Mouse (Mus musculus) heart, adult 9 months (tissue): ENCODE measurements at regions not wholly inside any gene's neighbourhood (a gene's known extent, or its start where the extent isn't known, plus 50 kb on each side); places are given as distances from the start of the nearest gene placed in this dataset.

Experiments used
- DNase-seq, 2 experiments: peaks; one replicate each; pipeline ENCODE4 v3.0.0; 2022; ENCODE audit warnings: low spot score in 2 of 2

GRCm38 (mm10) chr4:34105251-34105650, 55.3 kb upstream of the Spaca1 start:
- DNase-seq = no peak

GRCm38 (mm10) chr4:34114323-34114722, 64.3 kb upstream of the Spaca1 start:
- no peak for DNase-seq

- DNase-seq = no peak
Observed at GRCm38 (mm10) chr4:34117086-34117485, 67.1 kb upstream of the Spaca1 start.

- DNase-seq = no peak
Observed at GRCm38 (mm10) chr4:34122959-34123520, 73.0 kb upstream of the Spaca1 start.

DNA sequence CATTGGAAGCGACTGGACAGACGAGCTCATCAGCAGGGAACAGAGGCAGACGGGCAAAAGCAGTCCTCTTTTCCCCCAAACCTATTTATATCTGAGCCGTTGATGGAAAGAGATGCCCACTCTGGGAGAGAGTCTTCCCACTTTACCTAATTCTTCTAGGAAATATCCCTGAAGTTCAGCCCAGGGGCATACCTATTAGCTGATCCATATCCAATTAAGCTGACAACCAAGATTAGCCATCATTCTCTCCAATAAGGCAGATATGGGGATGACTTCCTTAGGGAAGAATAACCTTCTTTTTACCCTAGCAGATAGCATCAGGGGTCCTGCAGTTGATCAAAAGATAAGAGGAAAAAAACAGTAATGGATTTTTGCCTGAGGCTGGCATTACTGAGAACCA, 78.2 kb upstream of the Spaca1 start:
- no peak for DNase-seq

- no peak for DNase-seq
Observed at GRCm38 (mm10) chr4:34146133-34146867, 96.3 kb upstream of the Spaca1 start.

- DNase-seq = no peak
Observed at GRCm38 (mm10) chr4:34148956-34149739, 99.2 kb upstream of the Spaca1 start.

DNA sequence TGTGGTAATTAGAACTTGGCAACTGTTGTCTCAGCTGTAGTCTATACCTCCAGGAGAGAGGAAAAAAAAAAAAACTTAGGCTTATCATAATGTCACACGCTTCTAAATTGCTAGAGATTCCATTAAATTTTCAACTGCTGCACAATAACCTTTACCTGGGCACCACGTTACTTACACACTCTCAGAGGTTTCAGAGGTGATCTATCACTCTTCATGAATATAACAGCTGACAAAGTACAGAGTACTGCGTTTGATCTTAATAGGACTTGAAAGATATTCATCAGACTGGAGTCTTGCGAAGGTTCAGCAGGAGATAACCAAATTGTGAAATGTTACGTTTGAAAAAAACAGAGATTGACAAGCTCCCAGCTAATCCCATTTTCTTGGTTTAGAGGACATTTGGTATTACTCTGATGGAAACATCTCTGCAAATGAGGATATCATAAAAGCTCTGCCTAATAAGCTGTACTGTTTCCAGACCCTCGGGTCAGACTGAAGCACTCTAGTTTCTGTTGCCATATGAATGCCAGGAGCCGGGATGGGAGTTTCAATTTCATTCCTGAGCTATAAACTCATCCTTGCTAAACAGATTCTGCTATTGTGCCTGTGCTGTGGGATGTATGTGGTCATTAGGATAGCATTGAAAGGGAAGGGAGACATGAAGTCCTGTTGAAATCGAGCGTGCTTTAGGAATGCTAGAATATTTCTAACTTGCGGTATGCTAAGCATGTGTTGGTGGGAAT, 101.8 kb upstream of the Spaca1 start:
- DNase-seq = no peak

- no peak for DNase-seq
Observed at GRCm38 (mm10) chr4:34155501-34155900, 105.5 kb upstream of the Spaca1 start.

DNA sequence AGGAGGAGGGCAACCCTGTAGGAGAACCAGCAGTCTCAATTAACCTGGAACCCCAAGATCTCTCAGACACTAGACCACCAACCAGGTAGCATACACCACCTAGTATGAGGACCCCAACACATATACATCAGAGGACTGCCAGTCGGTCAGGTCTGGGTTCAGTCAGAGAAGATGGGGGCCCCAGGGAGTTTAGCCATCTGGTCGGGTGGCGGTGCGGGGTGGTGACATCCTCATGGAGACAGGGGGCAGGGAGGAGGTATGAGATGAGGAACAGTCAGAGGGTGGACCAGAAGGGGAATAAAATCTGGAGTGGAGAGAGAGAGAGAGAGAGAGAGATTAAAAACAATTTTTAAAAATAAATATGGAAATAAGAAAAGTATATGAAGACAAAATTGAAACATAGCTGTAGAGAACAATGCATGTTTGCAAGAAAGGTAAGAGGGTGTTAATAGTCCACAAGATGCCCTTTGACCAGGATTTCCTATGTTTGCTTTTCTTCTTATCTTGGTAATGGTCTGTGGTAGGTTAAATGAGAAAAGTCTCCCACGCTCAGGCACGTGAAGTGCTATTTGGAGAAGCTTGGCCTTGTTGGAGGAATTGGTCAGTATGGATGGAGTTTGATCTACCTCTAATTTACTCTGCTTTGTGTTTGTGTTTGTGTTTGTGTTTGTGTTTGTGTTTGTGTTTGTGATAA, 108.0 kb upstream of the Spaca1 start:
- DNase-seq = no peak

- DNase-seq = no peak
Observed at GRCm38 (mm10) chr4:34171265-34171862, 121.4 kb upstream of the Spaca1 start.

DNA sequence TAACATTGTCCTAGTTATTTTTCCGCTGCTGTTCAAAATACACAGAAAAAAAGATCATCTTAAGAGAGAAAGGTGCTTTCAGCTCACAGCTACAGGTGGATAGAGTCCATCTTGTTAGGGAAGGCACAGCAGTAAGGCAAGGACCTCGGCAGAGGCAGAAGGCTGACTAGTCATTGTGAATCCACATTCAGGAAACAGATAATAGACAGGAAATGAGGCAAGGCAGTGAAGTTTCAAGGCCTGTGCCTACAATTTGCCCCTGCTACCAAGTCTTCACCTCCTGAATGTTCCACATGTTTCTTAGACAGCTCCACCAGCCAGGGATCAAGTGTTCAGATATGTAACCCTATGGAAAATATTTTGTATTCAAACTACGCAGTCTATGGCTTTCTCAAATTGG, 122.0 kb upstream of the Spaca1 start:
- no peak for DNase-seq

GRCm38 (mm10) chr4:34177421-34177820, 127.4 kb upstream of the Spaca1 start:
- no peak for DNase-seq

DNA sequence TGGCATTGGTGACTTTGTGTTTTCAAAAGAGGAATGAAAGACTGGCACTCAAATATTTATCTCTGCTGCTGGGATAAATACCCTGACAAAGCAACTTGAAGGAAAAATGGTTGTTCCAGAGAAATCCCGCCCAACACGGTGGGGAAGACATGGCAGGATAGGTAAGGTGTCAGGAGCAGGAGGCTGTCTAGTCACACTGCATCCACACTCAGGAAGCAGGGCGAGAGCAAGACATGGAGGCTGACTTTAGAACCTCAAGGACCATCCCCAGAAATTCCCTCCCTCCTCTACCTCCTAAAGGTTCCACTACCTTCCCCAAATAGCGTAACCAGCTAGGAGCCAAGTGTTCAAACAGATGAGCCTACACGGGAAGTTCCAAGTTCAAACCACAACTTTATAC, 136.5 kb upstream of the Spaca1 start:
- DNase-seq = no peak

- no peak for DNase-seq
Observed at GRCm38 (mm10) chr4:34203193-34203848, 153.3 kb upstream of the Spaca1 start.

GRCm38 (mm10) chr4:34209179-34209896, 159.3 kb upstream of the Spaca1 start:
- no peak for DNase-seq

DNA sequence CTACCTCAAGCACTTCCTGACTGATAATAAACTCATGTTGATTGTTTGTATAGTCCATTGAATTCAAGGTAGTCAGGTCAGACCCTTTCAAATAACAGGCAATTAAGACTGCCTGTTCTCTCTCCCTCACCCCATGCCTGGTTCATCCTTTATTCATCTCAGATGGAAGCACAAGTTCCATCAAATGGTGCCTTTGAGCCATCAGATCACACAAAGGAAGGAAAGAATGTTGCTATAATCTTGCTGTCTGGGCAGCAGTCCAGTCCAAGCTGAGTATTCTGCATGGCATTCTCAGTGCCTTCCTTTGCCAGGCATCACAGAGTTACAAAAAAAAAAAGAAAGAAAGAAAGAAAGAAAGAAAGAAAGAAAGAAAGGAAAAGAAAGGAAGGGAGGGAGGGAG, 163.7 kb upstream of the Spaca1 start:
- DNase-seq = no peak

- DNase-seq = no peak
Observed at GRCm38 (mm10) chr4:34214346-34214745, 164.4 kb upstream of the Spaca1 start.

GRCm38 (mm10) chr4:34221915-34222314, 171.9 kb upstream of the Spaca1 start:
- no peak for DNase-seq
